Mouse (Mus musculus) myocyte (in vitro differentiated cells): ENCODE results near the gene Eva1a. TPM values are rescaled to one million over a fixed set of nuclear protein-coding genes. Genes with fewer than 3 reads are reported as not detected.

Experiments used
- H3K27me3 ChIP-seq: one replicate; pipeline ENCODE4 v1.6.1; 2011; ENCODE audit not compliant: control insufficient read depth, insufficient read depth, insufficient read length
- H3K36me3 ChIP-seq: one replicate; pipeline ENCODE4 v1.6.1; 2011; ENCODE audit not compliant: control insufficient read depth, insufficient read depth
- H3K4me2 ChIP-seq: one replicate; pipeline ENCODE4 v1.6.1; 2011; ENCODE audit warnings: low read depth, control low read depth
- H3K4me3 ChIP-seq: one replicate; pipeline ENCODE4 v1.5.1; 2011; ENCODE audit warnings: mild to moderate bottlenecking, control low read depth, moderate library complexity
- H3K79me2 ChIP-seq: one replicate; pipeline ENCODE4 v1.6.1; 2011; ENCODE audit not compliant: control insufficient read depth, insufficient read depth
- H3ac ChIP-seq: one replicate; pipeline ENCODE4 v1.6.1; 2011; ENCODE audit not compliant: control insufficient read depth, insufficient read length
- CEBPB ChIP-seq: IDR thresholded peaks from 2 replicates; pipeline ENCODE4 v1.6.1; 2011; ENCODE audit warnings: mild to moderate bottlenecking, moderate library complexity; ENCODE audit not compliant: poor library complexity, insufficient read depth, severe bottlenecking
- E2F4 ChIP-seq: IDR thresholded peaks from one replicate; pipeline ENCODE4 v1.6.1; 2011; ENCODE audit warnings: mild to moderate bottlenecking, control low read depth, moderate library complexity; ENCODE audit not compliant: insufficient read depth
- MAX ChIP-seq: IDR thresholded peaks from one replicate; pipeline ENCODE4 v1.6.1; 2011; ENCODE audit warnings: low read depth, mild to moderate bottlenecking, control low read depth
- MYOD1 ChIP-seq, 3 experiments: IDR thresholded peaks; one replicate each; pipeline ENCODE4 v1.6.1; 2011; ENCODE audit warnings: control low read depth in 2 of 3, low read depth in 2 of 3, mild to moderate bottlenecking in 2 of 3, moderate library complexity in 1 of 3; ENCODE audit not compliant: insufficient read length in 2 of 3, control insufficient read depth in 1 of 3
- MYOG ChIP-seq, 3 experiments: IDR thresholded peaks; one replicate each; pipeline ENCODE4 v1.6.1; 2011; ENCODE audit warnings: control low read depth in 2 of 3, low read depth in 2 of 3, mild to moderate bottlenecking in 2 of 3; ENCODE audit not compliant: insufficient read length in 2 of 3, control insufficient read depth in 1 of 3, insufficient read depth in 1 of 3
- POLR2A ChIP-seq: IDR thresholded peaks from one replicate; pipeline ENCODE4 v1.6.1; 2011; ENCODE audit warnings: low read depth, mild to moderate bottlenecking, control low read depth, moderate library complexity; ENCODE audit not compliant: insufficient read length
- POLR2AphosphoS2 ChIP-seq: IDR thresholded peaks from one replicate; pipeline ENCODE4 v1.6.1; 2011; ENCODE audit warnings: low read depth, control low read depth; ENCODE audit not compliant: insufficient read length
- REST ChIP-seq: IDR thresholded peaks from one replicate; pipeline ENCODE4 v1.6.1; 2011; ENCODE audit warnings: mild to moderate bottlenecking, control low read depth, moderate library complexity; ENCODE audit not compliant: insufficient read depth, insufficient read length
- SRF ChIP-seq: IDR thresholded peaks from one replicate; pipeline ENCODE4 v1.6.1; 2011; ENCODE audit warnings: low read depth; ENCODE audit not compliant: control insufficient read depth, insufficient read length
- TCF12 ChIP-seq: IDR thresholded peaks from one replicate; pipeline ENCODE4 v1.6.1; 2011; ENCODE audit warnings: mild to moderate bottlenecking, control low read depth; ENCODE audit not compliant: poor library complexity, insufficient read depth, severe bottlenecking
- TCF3 ChIP-seq: IDR thresholded peaks from one replicate; pipeline ENCODE4 v1.6.1; 2011; ENCODE audit warnings: low read depth, control low read depth; ENCODE audit not compliant: insufficient read length
- USF1 ChIP-seq: IDR thresholded peaks from one replicate; pipeline ENCODE4 v1.6.1; 2011; ENCODE audit warnings: low read depth, mild to moderate bottlenecking, control low read depth, moderate library complexity
- polyA plus RNA-seq: library from polyadenylated mRNA; unstranded; fragments of >200 nt; fragmentation: generic; extraction: Trizol; gene quantifications from one replicate; pipeline ENCODE4 v1.2.1, GENCODE M21; 2012; ENCODE audit warnings: missing spikeins

Gene Eva1a
- polyA plus RNA-seq, 1 experiment, result 0.07 TPM

DNA sequence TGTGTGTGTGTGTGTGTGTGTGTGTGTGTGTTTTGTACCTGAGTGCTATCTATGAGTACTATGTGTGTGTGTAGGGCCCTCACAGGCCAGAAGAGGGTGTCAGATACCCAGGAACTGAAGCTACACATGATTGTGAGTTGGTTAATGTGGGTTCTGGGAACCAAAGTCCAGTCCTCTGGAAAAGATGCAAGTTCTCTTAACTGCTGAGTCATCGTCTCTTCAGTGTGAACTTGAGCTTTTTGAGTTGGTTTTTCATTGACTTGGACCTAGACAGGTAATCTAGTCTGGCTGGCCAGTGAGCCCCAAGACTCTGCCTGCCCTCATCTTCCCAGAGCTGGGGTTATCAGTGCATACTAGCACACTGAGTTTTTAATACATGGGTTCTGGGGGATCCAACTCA, 70.3 kb downstream of the Eva1a start:
- Histone ChIP-seq H3K27me3 (no peaks in the 10 kb centered on the region), H3K79me2 (no peaks in the 10 kb centered on the region), H3K4me2 (no peak overlapping the region), H3K36me3 (no peaks in the 10 kb centered on the region), H3K4me3 (no peak overlapping the region), H3ac (no peak overlapping the region)
- TF ChIP-seq E2F4 (no peak), CEBPB (no peak), TCF12 (no peak), REST (no peak), POLR2AphosphoS2 (no peak), USF1 (no peak), SRF (no peak), MAX (no peak), MYOG (IDR thresholded peaks at IDR 0.05; ENCODE audit: control insufficient read depth in 1 of 3, insufficient read depth in 1 of 3, insufficient read length in 2 of 3, low read depth in 2 of 3) (no peak), TCF3 (no peak), POLR2A (no peak), MYOD1 (IDR thresholded peaks at IDR 0.05; ENCODE audit: control insufficient read depth in 1 of 3, insufficient read length in 2 of 3, low read depth in 2 of 3) (no peak)

- Histone ChIP-seq H3K27me3 (no peaks in the 10 kb centered on the region), H3K36me3 (no peaks in the 10 kb centered on the region), H3K79me2 (no peaks in the 10 kb centered on the region), H3K4me2 (no peak overlapping the region), H3ac (no peak overlapping the region), H3K4me3 (no peak overlapping the region)
- no peak for TF ChIP-seq MYOG (IDR thresholded peaks at IDR 0.05; ENCODE audit: control insufficient read depth in 1 of 3, insufficient read depth in 1 of 3, insufficient read length in 2 of 3, low read depth in 2 of 3)
Observed at GRCm38 (mm10) chr6:82111540-82111939, 70.7 kb downstream of the Eva1a start.

GRCm38 (mm10) chr6:82112127-82113090, 71.6 kb downstream of the Eva1a start:
- Histone ChIP-seq H3K4me3 (no peak overlapping the region), H3K4me2 (no peak overlapping the region), H3K27me3 (no peaks in the 10 kb centered on the region), H3ac (no peak overlapping the region), H3K79me2 (no peaks in the 10 kb centered on the region), H3K36me3 (no peaks in the 10 kb centered on the region)
- TF ChIP-seq USF1 (no peak), E2F4 (no peak), REST (no peak), MAX (no peak), POLR2AphosphoS2 (no peak), SRF (no peak), MYOD1 (IDR thresholded peaks at IDR 0.05; ENCODE audit: control insufficient read depth in 1 of 3, insufficient read length in 2 of 3, low read depth in 2 of 3) (no peak), MYOG (IDR thresholded peaks at IDR 0.05; ENCODE audit: control insufficient read depth in 1 of 3, insufficient read depth in 1 of 3, insufficient read length in 2 of 3, low read depth in 2 of 3) (no peak), TCF12 (no peak), TCF3 (no peak), CEBPB (no peak), POLR2A (no peak)

- TF ChIP-seq MAX, result no peak
- no peak for TF ChIP-seq REST
- TF ChIP-seq TCF3, result no peak
- TF ChIP-seq USF1, result no peak
- no peak for TF ChIP-seq POLR2A
- H3ac ChIP-seq, result no peak overlapping the region
- H3K27me3 ChIP-seq, result no peaks in the 10 kb centered on the region
- H3K4me2 ChIP-seq, result no peak overlapping the region
- no peak overlapping the region for H3K4me3 ChIP-seq
- H3K79me2 ChIP-seq, result no peaks in the 10 kb centered on the region
- H3K36me3 ChIP-seq, result no peaks in the 10 kb centered on the region
Observed at GRCm38 (mm10) chr6:82115335-82115965, 74.6 kb downstream of the Eva1a start.

GRCm38 (mm10) chr6:82116176-82116575, 75.3 kb downstream of the Eva1a start:
- Histone ChIP-seq H3ac (no peak overlapping the region), H3K27me3 (no peaks in the 10 kb centered on the region), H3K79me2 (no peaks in the 10 kb centered on the region), H3K4me2 (no peak overlapping the region), H3K4me3 (no peak overlapping the region), H3K36me3 (no peaks in the 10 kb centered on the region)
- TF ChIP-seq MAX, result no peak
- no peak for TF ChIP-seq E2F4
